Mouse (Mus musculus) spleen, adult 18-20 months (tissue): ENCODE data around the gene Pvr.

Experiments used
- DNase-seq, 2 experiments: peaks; one replicate each; pipeline ENCODE4 v3.0.0; 2022; ENCODE audit warnings: mixed read lengths in 2 of 2

The Pvr gene

DNA sequence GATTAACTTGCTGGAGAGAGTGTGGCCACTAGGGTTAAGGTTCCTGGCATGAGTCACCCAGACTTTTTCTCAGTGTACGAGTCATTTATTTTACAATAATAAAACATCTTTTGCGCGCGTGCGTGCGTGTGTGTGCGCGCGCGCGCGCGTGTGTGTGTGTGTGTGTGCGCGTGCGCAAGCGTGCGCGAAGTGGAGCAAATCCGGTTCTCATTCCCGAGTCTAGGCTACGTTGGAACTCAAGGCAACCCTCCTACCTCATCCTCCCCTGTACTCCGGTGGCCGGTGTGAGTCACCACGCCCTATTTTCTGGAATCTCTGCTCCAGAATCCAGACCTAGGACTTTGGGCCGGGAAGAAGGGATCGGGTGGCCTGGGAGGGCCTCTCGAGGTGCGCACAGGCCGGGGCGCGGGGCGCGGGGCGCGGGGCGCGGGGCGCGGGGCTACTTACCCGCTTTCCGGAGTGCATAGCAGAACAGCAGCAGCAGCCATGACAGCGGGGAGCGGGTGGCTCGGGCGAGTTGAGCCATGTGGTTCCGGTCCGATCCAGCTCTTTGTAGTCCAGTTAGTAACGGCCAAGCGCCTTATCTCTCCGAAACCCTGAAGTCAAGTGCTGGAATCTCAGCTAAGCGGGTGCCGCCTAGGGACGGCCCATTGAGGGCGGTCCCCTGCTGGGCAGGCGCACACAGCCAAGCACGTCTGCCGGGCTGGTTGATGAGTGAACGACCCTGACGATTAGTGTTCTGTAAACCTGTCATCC, at the start of gene Pvr:
Gene Pvr (minus strand): TSS at position 655 of the 756 bp plus-strand sequence.
- peak; percentile 46 to 66 for DNase-seq

DNA sequence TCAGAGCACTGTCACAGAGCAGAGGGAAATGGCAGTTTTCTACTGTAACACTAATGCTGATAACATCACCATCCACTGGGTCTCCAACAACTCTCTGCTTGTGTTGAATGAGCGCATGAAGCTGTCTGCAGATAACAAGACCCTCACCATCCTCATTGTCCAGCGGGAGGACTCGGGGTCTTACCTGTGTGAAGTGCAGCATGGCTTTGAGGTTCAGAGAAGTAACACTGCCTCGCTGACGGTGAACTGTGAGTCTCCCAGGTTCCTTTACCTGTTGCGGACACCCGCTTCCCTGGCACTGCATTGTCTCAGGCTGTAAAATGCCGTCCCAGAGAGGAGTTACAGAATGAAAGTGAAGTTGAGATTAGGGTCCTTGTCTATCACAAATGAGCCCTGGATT, 49.2 kb upstream of the Pvr start:
- DNase-seq, result no peak

DNA sequence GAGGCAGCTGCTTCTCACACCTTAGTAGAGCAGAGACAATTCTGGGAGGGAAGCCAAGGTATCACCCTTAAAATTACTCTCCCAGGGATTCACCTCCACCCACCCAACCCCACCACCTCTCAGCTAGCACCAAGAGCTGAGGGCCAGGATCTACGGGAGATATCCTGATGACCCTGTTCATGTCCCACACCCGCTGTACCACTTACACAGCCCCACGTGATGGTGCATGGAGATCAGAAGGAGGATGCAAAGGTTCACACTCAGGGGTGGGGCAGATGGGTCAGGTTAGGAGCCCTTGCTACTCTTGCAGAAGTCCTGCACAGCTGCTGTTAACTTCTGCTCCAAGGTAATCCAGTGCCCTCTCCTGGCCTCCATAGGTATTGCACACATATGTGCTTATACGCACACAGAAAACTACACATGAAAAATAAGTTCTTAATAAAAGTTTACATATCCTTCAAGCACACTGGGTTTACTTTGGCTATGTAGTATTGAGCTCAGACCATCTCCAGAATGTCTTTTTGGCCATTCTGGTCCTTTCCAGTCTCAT, 48.7 kb upstream of the Pvr start:
- DNase-seq, result no peak

DNA sequence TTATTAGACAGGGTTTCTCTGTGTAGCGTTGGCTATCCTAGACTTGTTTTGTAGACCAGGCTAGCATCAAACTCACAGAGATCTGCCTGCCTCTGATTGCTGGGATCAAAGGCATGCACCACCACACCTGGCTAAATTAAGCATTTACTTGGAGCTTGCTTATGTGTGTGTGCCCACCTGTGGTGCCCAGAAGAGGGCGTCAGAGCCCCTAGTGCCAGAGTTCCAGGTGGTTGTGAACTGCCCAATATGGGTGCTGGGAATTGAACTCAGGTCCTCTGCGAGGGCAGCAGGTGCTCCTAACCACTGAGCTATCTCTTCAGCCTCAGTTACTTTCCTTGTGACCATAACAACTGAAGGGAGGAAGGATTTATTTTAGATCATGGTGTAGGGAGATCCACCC, 48.1 kb upstream of the Pvr start:
- DNase-seq, result no peak

DNA sequence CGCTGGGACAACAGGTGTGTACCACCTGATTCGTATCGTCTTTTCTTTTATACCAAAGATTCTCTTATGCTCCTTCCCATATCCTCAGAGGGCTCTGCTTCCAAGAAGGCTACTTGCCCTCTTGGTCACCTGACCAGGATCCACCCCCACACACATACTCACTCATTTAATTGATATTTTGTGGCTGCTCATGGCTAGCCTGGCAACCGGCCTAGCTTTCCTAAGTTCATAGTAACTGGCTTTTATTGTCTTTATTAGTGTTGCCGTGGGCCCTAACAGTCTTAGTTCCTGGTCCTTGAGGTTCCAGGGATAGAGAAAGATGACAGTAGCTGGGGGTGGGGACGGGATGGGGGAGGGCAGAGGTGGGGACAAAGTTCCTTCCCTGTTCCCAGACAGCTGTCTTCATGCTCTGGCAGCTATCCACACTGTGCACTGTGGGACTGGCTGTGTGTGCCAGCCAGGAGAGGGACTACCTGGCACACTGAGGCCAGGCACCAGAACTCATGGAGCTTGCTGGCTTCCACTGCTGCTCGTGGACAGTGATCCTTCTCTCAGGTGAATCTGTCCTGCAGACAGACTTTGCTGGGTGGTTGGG, 44.1 kb upstream of the Pvr start, which contains the start of gene Ceacam20:
Gene Ceacam20 (plus strand): TSS at position 428 of the 595 bp plus-strand sequence.
- DNase-seq, result no peak

DNA sequence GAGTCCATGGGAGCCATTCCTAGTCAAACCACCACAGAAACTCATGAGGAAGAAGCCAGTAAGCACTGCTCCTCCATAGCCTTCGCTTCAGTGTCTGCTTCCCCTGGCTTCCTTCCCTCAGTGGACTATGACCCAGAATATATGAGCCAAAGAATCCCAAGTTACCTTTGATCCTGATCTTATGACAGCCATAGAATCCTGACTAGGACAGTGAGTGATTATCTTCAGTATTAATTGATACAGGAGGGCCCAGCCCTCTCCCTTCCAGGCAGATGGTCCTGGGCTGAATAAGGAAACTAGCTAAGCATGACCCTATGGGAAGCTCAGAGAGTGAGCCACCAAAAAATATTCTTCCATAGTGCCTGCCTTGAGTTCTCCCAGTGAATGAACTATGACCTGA, 41.5 kb upstream of the Pvr start:
- no peak for DNase-seq

DNA sequence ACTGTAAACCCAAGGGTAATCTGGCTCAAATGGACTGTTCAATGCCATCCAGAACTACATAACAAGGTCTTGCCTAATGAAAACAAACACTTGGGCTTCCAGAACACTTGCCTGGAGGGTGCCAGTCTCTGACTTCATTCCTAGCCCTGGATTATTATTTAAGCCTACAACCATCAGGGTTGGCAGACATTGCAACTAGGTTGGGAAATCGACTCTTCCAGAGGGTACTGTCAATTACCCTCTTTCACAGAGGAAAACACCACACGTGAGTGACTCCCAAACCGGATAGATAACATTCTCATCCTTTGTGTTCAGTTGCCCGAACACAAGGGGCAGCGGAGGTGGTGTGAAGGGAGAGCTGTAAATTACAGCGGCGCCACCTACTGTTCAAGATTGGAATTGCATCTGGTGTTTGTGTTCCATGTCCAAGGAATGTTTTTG, 35.4 kb upstream of the Pvr start:
- DNase-seq, result peak; percentile 56 to 88

DNA sequence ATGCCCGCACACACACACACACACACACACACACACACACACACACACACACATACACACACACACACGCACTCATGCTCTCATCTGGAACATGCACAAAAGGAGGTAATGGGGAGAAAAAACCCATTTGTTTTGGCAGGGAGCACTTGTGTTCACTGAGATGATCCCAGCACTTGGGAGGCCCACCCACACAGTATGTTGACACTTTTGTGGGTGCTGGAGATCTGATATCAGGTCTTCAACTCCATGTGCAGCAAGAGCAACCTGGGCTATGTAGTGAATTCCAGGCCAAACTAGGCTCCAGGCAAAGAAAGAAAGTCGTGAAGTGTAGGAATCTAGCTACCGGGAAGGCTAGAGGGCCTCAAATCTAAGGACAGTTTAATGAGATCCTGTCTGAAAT, 34.9 kb upstream of the Pvr start:
- DNase-seq, result no peak

DNA sequence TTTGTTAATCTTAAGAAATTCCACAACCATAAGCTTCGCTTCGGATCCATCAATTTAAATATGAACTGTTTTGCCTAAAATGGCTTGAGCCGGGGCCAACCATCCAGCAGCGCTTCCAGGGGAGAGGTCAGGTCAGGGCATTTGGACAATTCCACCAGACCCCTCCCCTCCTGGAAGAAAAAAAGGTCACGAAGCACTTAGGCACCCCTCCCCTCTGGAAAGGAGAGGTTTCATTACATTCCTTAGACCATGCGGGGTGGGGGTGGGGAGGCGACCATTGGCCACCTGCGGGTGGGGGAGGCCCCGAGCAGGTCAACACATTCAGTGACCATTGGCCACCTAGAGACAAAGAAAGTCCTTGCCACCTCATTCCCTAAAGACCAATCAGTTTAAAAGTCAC, 32.1 kb upstream of the Pvr start:
- no peak for DNase-seq

DNA sequence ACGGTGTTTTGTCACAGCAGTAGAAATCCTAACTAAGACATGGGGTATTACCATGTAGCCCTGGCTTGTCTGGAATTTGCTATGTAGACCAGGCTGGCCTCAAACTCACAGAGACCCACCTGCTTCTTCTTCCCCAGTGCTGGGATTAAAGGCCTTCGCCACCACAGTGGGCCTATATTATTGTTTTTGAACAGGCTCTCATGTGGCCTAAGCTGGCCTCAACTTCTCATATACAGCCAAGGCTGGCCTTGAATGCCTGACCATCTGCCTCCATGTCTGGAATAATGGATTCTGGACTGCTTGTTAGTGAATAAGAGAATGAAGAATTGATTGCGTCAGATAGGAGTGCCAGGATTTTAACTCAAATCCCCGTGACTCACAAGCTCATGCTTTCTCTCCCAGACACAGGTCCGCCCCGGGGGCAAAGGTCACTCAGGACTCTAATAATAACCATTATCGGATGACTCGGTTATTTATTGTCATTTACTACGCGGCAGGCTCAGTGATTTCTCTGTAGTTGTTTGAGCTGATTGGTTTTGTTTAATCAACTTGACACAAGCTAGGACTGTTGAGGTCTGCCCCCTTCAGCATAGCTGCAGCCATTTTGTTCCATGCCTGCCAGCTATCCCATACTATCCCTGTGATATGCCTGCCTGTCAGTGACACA, 31.5 kb upstream of the Pvr start:
- DNase-seq, result no peak

DNA sequence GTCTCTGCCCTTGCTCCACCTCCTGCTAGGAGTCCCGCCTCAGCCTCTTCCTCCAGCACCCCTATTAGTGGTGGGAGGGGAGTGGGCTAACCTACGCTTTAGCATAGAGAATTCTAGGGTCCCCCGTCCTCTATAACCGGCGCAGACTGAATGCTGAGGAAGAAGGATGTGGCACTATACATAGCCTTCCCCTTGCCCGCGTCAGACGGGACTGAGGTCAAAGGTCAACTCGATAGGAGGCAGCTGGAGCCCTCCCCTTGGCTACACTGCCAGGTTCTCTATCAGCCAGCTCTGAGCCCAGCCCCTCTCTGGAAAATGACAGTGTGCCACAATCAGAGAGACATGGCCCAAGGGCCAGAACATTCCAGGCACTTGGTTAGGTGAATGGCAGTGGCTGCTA, 29.6 kb upstream of the Pvr start, which contains the start of gene Igsf23:
Gene Igsf23 (minus strand): TSS at position 168 of the 400 bp plus-strand sequence.
- no peak for DNase-seq

DNA sequence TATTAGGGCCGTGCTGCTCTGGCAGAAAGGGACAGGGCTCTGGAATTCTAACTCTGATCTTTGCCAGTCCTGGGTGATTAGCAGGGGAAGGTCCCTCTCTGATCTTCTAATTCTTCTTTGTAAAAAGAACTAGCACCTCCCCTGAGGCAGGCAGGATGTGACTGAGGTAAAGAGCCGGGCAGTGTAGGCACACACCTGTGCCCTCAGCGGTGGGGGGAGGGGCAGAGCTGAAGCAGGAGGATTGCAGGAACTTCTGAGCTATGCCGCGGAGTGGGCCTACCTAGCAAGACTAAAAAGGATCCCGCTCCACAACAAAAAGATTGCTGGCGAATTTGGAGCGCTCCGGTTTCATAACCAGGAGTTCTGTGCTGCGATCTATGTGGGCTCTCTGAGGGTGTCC, 29.0 kb upstream of the Pvr start:
- peak in 1 of 2 experiments; percentile 13 for DNase-seq

DNA sequence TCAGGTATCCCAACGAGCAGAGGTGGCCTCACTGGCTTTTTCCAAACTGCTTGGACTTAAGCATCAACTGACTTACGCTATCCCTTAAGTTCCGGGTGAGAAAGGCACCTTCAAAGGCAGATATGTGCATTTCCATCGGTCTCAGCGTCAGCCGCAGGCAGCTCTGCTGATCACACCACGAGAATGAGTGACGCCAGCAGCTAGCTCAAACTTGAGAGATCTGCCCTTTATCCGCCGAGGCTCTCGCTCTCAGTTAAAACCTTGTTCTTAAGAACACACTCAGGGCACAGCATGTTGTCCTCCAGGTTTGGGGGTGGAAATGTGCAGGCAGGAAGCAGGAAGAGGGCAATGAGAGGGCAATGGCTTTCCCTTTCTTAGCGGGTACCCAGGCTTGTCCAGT, 28.0 kb upstream of the Pvr start:
- DNase-seq, result no peak

DNA sequence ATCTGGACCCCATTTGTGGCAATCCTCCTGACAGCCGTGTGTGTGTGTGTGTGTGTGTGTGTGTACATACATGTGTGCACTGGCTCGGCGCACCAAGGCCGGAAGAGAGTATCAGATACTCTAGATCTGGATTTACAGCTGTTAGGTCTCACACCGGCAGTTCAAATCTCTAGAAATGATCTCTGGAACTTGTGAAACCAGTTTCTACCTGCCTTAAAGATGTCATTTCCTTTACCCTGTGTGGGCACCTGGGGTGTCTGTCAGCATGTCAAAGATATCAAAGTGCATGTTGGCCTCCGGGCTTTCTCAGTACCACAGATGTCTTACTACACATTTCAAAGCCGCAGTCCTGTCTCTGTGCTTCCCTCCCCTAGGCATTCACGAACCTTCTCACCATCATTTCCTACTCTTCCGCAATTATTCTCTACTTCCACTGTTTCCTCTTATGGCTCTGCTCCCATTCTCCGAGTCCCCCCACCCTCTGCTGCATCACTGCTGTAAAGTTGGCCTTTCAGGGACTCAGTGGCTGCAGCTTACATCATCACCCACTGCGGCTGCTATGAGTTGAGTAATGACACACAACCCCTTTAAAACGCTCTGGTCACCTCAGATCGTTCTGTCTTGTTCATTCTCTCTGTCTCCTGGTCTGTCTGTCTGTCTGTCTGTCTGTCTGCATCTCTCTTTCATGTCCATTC, 25.0 kb upstream of the Pvr start:
- no peak for DNase-seq

DNA sequence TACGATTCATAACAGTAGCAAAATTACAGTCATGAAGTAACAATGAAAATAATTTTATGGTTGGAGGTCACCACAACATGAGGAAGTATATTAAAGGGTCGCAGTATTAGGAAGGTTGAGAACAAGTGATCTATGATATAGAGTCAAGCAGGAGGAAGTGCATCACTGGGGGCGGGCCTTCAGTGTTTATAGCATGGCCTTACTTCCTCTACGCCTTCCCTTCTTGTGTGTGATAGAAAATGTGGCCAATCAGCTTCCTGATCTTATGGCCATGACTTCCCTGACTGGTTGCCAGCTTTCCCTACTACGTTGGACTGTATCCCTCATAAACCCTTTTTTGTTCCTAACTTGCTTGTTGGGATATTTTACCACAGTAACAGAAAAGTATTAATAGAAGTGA, 24.2 kb upstream of the Pvr start:
- no peak for DNase-seq

DNA sequence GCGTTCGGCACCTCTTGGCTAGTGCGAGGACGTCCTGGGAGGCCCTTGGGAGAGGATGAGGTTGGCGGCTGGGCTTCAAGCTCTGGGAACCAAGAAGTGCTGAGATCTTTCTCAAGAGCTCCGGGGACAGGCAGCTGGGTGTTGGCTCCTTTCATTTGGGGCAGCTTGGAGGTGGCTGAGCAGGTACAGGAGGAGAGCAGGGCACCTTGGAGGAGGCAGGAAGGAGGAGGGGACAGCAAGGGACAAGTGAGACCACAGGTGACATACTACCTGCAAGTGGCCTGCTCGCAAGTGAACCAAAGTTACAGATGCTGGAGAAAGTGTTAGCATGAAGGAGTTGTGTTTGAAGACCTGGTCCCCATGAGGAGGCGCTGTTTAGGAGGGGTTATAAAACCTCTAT, 23.7 kb upstream of the Pvr start:
- DNase-seq, result no peak

DNA sequence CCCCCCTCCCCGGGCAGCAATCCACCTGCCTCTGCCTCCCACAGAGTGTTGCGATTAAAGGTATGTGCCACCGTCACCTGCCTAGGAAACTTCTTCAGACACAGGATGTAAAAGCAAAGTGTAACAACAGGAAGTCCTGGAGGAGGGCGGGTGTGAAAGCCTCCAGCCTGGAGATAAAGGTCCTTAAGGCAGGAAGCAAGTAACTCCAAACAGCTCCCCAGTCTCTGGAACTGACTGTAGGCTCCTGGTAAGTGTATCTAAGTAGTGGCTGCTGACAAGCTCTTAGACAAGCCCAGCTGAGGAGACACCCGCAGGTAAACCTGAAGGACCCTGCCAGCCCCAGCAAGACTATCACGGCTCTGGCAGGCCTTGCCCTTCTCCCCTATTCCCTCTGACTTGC, 19.3 kb upstream of the Pvr start:
- DNase-seq, result no peak

DNA sequence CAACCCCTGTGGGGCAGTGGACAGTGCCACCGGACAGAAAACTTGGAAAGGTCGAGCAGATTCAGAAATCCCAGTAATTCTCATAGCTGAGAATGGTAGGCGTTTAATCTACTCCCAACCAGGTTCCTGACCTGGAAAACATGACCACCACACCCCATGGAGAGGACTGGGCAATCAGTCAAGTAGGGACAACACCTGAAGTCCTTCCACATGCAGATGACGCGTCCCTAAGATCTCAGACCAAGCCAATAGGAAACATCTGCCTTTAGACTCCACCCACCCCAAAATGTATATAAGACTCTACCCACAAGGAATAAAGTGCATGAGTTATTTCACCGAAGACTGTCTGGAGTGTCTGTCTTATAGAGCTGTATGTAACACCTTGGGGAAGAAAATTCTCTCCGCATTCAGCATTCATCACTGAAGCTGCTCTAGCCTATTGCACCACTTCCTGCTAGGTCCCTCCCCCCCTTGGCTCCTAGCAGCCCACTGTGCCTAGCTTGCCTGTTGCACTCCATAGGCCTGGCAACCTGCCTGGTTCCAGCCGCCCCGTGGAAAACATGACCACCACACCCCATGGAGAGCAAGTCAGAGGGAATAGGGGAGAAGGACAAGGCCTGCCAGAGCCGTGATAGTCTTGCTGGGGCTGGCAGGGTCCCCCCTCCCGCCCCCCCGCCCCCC, 18.7 kb upstream of the Pvr start:
- DNase-seq, result peak; percentile 28 to 31

DNA sequence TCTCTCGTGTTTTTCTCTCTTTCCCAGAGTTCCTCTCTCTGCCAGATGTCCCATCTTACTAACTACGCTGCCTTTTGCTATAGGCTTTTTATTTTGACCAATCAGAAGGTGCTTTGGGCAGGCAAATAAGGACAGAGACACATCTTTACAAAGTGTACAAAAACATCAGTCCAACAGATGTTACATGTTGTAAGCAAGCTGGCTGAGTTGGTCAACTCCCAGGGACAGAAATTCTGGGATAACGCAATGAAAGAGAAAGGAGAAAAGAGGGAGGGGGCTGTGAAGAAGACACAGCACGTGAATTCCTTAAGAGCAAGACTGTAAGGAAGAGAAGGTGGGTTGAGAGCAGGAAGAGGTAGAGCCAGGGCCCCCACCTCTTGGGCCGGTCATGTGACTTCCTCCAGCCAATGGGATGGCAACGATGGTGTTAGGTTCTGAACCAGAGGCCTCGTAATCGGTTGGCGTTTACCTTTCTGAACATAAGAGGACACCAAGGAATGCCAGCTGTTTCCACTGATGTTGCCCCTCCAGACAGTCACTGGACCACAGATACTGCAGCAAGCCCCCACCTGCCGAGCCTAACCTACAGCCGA, 16.4 kb upstream of the Pvr start:
- no peak for DNase-seq

DNA sequence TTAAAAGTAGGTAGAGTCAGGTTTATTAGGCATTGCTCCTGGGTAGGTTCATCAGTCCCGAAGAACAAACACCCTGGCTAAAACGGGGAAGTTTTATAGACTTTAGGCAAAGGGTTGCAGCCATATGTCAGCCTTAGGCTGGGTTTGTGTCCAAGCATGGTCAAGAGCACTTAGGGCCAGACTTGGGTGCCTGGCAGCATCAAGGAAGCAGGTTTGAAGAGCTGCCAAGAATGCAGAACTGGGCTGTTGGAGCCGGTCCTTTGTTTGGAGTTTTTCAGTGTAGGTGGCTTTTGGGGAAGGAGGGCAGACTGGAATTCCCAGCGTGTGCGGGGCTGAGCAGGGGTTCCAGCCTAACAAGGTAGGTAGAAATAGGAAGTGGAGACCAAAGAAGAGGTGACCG, 15.0 kb upstream of the Pvr start:
- no peak for DNase-seq

DNA sequence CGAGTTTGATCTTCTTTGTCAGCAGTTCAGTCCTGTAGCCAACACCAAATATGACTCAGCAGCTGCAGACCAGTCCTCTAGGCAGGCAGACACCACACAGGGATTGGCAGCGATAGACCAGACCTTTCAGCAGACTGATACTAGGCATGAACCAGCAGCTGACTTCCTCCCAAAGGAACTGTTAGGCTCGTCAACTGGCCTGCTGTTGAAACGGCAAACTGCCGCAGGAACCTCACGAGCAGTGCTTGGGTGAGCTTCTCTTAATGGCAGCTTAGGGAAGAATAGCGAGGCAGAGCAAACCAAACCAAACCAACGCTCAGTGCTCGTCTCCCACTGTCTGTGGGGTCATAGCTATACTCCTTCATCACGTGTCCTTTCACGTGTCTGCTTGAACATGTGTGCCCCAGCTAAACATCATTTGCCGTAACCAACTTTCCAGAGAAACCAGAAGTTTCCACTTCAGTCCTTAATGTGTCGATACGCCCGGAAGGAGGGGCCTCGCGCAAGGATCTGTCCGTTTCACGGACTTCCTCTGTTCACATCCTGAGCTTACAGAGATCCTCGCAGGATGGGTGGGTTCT, 14.3 kb upstream of the Pvr start:
- DNase-seq, result peak in 1 of 2 experiments; percentile 26
